Mouse (Mus musculus) MEL (cell line): ENCODE results near the gene Gm21970. TPM values are rescaled to one million over a fixed set of nuclear protein-coding genes. Genes with fewer than 3 reads are reported as not detected.

Experiments used
- DNase-seq: peaks from one replicate; pipeline ENCODE4 v3.0.0; 2011; ENCODE audit warnings: low read depth, low spot score
- H3K27ac ChIP-seq: 2 replicates; pipeline ENCODE4 v1.5.1; 2012; ENCODE audit warnings: low read depth, mild to moderate bottlenecking, control low read depth, low read length, moderate library complexity; ENCODE audit not compliant: control insufficient read depth
- H3K27me3 ChIP-seq, 2 experiments: fragments of 150-350 bp in 1 of 2; sonication (generic) in 1 of 2; 2 replicates each; pipeline ENCODE4 v1.6.1; 2012; ENCODE audit warnings: low read length in 2 of 2, mild to moderate bottlenecking in 2 of 2, improper control_type of control experiment in 1 of 2, moderate library complexity in 1 of 2; ENCODE audit not compliant: insufficient read depth in 2 of 2, control insufficient read depth in 1 of 2
- H3K36me3 ChIP-seq, 2 experiments: 2 replicates each; pipeline ENCODE4 v1.6.1; 2012 to 2014; ENCODE audit warnings: low read length in 2 of 2, improper control_type of control experiment in 1 of 2, inconsistent platforms in 1 of 2, mild to moderate bottlenecking in 1 of 2; ENCODE audit not compliant: insufficient read depth in 2 of 2, control insufficient read depth in 1 of 2
- H3K4me1 ChIP-seq, 2 experiments: fragments of 150-350 bp in 1 of 2; sonication (generic) in 1 of 2; 2 replicates each; pipeline ENCODE4 v1.6.1; 2012; ENCODE audit warnings: low read length in 2 of 2, improper control_type of control experiment in 1 of 2, mild to moderate bottlenecking in 1 of 2; ENCODE audit not compliant: insufficient read depth in 2 of 2, control insufficient read depth in 1 of 2
- H3K4me3 ChIP-seq, 2 experiments: fragments of 150-350 bp in 1 of 2; sonication (generic) in 1 of 2; 2 replicates each; pipeline ENCODE4 v1.5.1; 2012; ENCODE audit warnings: low read depth in 2 of 2, low read length in 2 of 2, mild to moderate bottlenecking in 2 of 2, moderate library complexity in 2 of 2, control low read depth in 1 of 2, improper control_type of control experiment in 1 of 2; ENCODE audit not compliant: control insufficient read depth in 1 of 2, insufficient read depth in 1 of 2
- H3K79me2 ChIP-seq: 2 replicates; pipeline ENCODE4 v1.6.1; 2012; ENCODE audit warnings: mild to moderate bottlenecking, low read length, moderate library complexity; ENCODE audit not compliant: control insufficient read depth, poor library complexity, insufficient read depth
- H3K9ac ChIP-seq: 2 replicates; pipeline ENCODE4 v1.6.1; 2012; ENCODE audit warnings: low read depth, mild to moderate bottlenecking, control low read depth, low read length, moderate library complexity; ENCODE audit not compliant: control insufficient read depth, poor library complexity, severe bottlenecking
- H3K9me3 ChIP-seq: fragments of 150-350 bp; sonication (generic); replicated peaks from 2 replicates; pipeline ENCODE4 v1.6.1; 2012; ENCODE audit warnings: mild to moderate bottlenecking, low read length, improper control_type of control experiment, moderate library complexity; ENCODE audit not compliant: insufficient read depth
- CHD2 ChIP-seq: IDR thresholded peaks from 2 replicates; pipeline ENCODE4 v1.6.1; 2011; ENCODE audit warnings: low read length, improper control_type of control experiment
- CTCF ChIP-seq, 3 experiments: IDR thresholded peaks in 2 of 3; conservative IDR thresholded peaks in 1 of 3; 2 replicates each; pipeline ENCODE4 v1.5.1; 2011 to 2012; ENCODE audit warnings: low read length in 3 of 3, low read depth in 2 of 3, mild to moderate bottlenecking in 2 of 3, improper control_type of control experiment in 1 of 3, inconsistent platforms in 1 of 3, mixed read lengths in 1 of 3, moderate library complexity in 1 of 3; ENCODE audit not compliant: control insufficient read depth in 1 of 3, insufficient read depth in 1 of 3, poor library complexity in 1 of 3, severe bottlenecking in 1 of 3
- E2F4 ChIP-seq: IDR thresholded peaks from 2 replicates; pipeline ENCODE4 v1.6.1; 2011; ENCODE audit warnings: low read depth, low read length, improper control_type of control experiment, borderline replicate concordance
- EP300 ChIP-seq, 2 experiments: IDR thresholded peaks; 2 replicates each; pipeline ENCODE4 v1.6.1; 2011; ENCODE audit warnings: improper control_type of control experiment in 2 of 2, low read length in 2 of 2, low read depth in 1 of 2, mild to moderate bottlenecking in 1 of 2
- ETS1 ChIP-seq: IDR thresholded peaks from 2 replicates; pipeline ENCODE4 v1.6.1; 2012; ENCODE audit warnings: low read depth, mild to moderate bottlenecking, inconsistent platforms, low read length, improper control_type of control experiment, moderate library complexity
- GATA1 ChIP-seq: IDR thresholded peaks from 2 replicates; pipeline ENCODE4 v1.6.1; 2011; ENCODE audit warnings: low read depth, low read length, improper control_type of control experiment
- HCFC1 ChIP-seq: IDR thresholded peaks from 2 replicates; pipeline ENCODE4 v1.6.1; 2012; ENCODE audit warnings: low read depth, mild to moderate bottlenecking, inconsistent platforms, low read length, improper control_type of control experiment, moderate library complexity
- JUND ChIP-seq: IDR thresholded peaks from 2 replicates; pipeline ENCODE4 v1.6.1; 2011; ENCODE audit warnings: low read depth, mild to moderate bottlenecking, improper control_type of control experiment, low read length
- KAT2A ChIP-seq: conservative IDR thresholded peaks from 2 replicates; pipeline ENCODE4 v1.6.1; 2012; ENCODE audit warnings: low read depth, low read length, improper control_type of control experiment, inconsistent platforms
- MAX ChIP-seq: IDR thresholded peaks from 2 replicates; pipeline ENCODE4 v1.6.1; 2011; ENCODE audit warnings: low read length, improper control_type of control experiment
- MEF2A ChIP-seq: IDR thresholded peaks from 2 replicates; pipeline ENCODE4 v1.6.1; 2014; ENCODE audit warnings: low read depth, mild to moderate bottlenecking, inconsistent platforms, low read length, improper control_type of control experiment; ENCODE audit not compliant: poor library complexity, insufficient replicate concordance, severe bottlenecking; ENCODE audit errors: extremely low read depth
- MXI1 ChIP-seq: IDR thresholded peaks from 2 replicates; pipeline ENCODE4 v1.6.1; 2011; ENCODE audit warnings: mild to moderate bottlenecking, low read depth, low read length, improper control_type of control experiment
- POLR2AphosphoS2 ChIP-seq: IDR thresholded peaks from 2 replicates; pipeline ENCODE4 v1.6.1; 2011; ENCODE audit warnings: low read length, improper control_type of control experiment
- POLR2AphosphoS5 ChIP-seq: IDR thresholded peaks from 2 replicates; pipeline ENCODE4 v1.6.1; 2012; ENCODE audit warnings: low read depth, borderline replicate concordance, mild to moderate bottlenecking, inconsistent platforms, low read length, moderate library complexity, mixed read lengths
- RAD21 ChIP-seq: IDR thresholded peaks from 2 replicates; pipeline ENCODE4 v1.6.1; 2011; ENCODE audit warnings: mild to moderate bottlenecking, low read depth, low read length, improper control_type of control experiment
- SMC3 ChIP-seq: IDR thresholded peaks from 2 replicates; pipeline ENCODE4 v1.6.1; 2011; ENCODE audit warnings: low read depth, low read length, improper control_type of control experiment
- TAL1 ChIP-seq: IDR thresholded peaks from 2 replicates; pipeline ENCODE4 v1.6.1; 2012; ENCODE audit warnings: mild to moderate bottlenecking, inconsistent platforms, low read length, moderate library complexity, mixed read lengths
- TBP ChIP-seq: IDR thresholded peaks from 2 replicates; pipeline ENCODE4 v1.8.0; 2011; ENCODE audit warnings: low read depth, low read length, improper control_type of control experiment
- TCF12 ChIP-seq: IDR thresholded peaks from 2 replicates; pipeline ENCODE4 v1.6.1; 2014; ENCODE audit warnings: low read depth, mild to moderate bottlenecking, inconsistent platforms, low read length, improper control_type of control experiment, moderate library complexity
- UBTF ChIP-seq: IDR thresholded peaks from 2 replicates; pipeline ENCODE4 v1.6.1; 2012; ENCODE audit warnings: low read depth, mild to moderate bottlenecking, inconsistent platforms, low read length, improper control_type of control experiment, moderate library complexity, borderline replicate concordance; ENCODE audit not compliant: insufficient read depth
- USF1 ChIP-seq: IDR thresholded peaks from 2 replicates; pipeline ENCODE4 v1.6.1; 2014; ENCODE audit warnings: low read depth, mild to moderate bottlenecking, inconsistent platforms, low read length, improper control_type of control experiment, moderate library complexity
- ZC3H11A ChIP-seq: IDR thresholded peaks from 2 replicates; pipeline ENCODE4 v1.6.1; 2012; ENCODE audit warnings: low read depth, mild to moderate bottlenecking, inconsistent platforms, low read length, improper control_type of control experiment
- ZKSCAN1 ChIP-seq: IDR thresholded peaks from 2 replicates; pipeline ENCODE4 v1.6.1; 2012; ENCODE audit warnings: low read depth, mild to moderate bottlenecking, inconsistent platforms, low read length, improper control_type of control experiment, moderate library complexity
- ZMIZ1 ChIP-seq: IDR thresholded peaks from 2 replicates; pipeline ENCODE4 v1.6.1; 2012; ENCODE audit warnings: low read depth, mild to moderate bottlenecking, inconsistent platforms, low read length, improper control_type of control experiment, moderate library complexity
- ZNF384 ChIP-seq: IDR thresholded peaks from 2 replicates; pipeline ENCODE4 v1.6.1; 2012; ENCODE audit warnings: low read depth, mild to moderate bottlenecking, inconsistent platforms, low read length, improper control_type of control experiment
- polyA plus RNA-seq, 2 experiments: library from polyadenylated mRNA; stranded (reverse) in 1 of 2; unstranded in 1 of 2; fragments of >175 nt in 1 of 2; fragments of >200 nt in 1 of 2; gene quantifications; 2 replicates each; pipeline versions ENCODE4 v1.2.1 to v1.2.4; 2012; ENCODE audit warnings: low replicate concordance in 2 of 2, low read depth in 1 of 2; ENCODE audit not compliant: insufficient read length in 2 of 2, insufficient read depth in 1 of 2, missing spikeins in 1 of 2
- total RNA-seq: library from RNA; depleted of rRNA; stranded (reverse); fragments of 300-350 nt; gene quantifications from 2 replicates; pipeline ENCODE4 v1.2.3, GENCODE M21; 2012

The Gm21970 gene
- total and polyA plus RNA-seq, 3 experiments: not detected

GRCm38 (mm10) chr16:91441811-91442240 is 50.3 kb downstream of the Gm21970 start (continued):
- TF ChIP-seq MEF2A (no peak), ZMIZ1 (peak; percentile 24; the same call in 1 of the 2 replicates), KAT2A (no peak), JUND (no peak), UBTF (0 out of 2 replicates have a peak, but pooled peaks have one; percentile 75), HCFC1 (peak; percentile 21; the same call in 1 of the 2 replicates), POLR2AphosphoS5 (no peak), ETS1 (peak; percentile 89), E2F4 (no peak), TCF12 (peak; percentile 98)

GRCm38 (mm10) chr16:91442446-91442845 is 50.9 kb downstream of the Gm21970 start:
- Histone ChIP-seq H3K9me3 (no peaks in the 10 kb centered on the region), H3K9ac (peak overlapping the region; percentile 31), H3K4me3 (no peak overlapping the region; a peak in 1 of 4 replicates), H3K79me2 (no peaks in the 10 kb centered on the region), H3K36me3 (peaks cover 0 to 35% of the 10 kb centered on the region in 2 experiments; a peak in 2 of 4 replicates), H3K4me1 (peaks cover 23 to 39% of the 10 kb centered on the region in 2 experiments), H3K27me3 (no peaks in the 10 kb centered on the region), H3K27ac (peak overlapping the region; percentile 99)
- TF ChIP-seq TBP (0 out of 2 replicates have a peak, but pooled peaks have one; percentile 26), TCF12 (peak; percentile 42; the same call in 1 of the 2 replicates), RAD21 (no peak), ZKSCAN1 (no peak), TAL1 (peak; percentile 49; the same call in 1 of the 2 replicates), E2F4 (no peak), EP300 (IDR thresholded peaks at IDR 0.05; ENCODE audit: low read depth in 1 of 2, low read length in 2 of 2) (peak in 1 of 2 experiments; percentile 37; a peak in 1 of 4 replicates)
- DNase-seq: peak; percentile 73

GRCm38 (mm10) chr16:91443211-91443611 is 51.7 kb downstream of the Gm21970 start:
- no peak overlapping the region for H3K4me3 ChIP-seq
- no peaks in the 10 kb centered on the region for H3K27me3 ChIP-seq
- no peak overlapping the region for H3K9ac ChIP-seq
- no peak overlapping the region for H3K27ac ChIP-seq
- no peaks in the 10 kb centered on the region for H3K79me2 ChIP-seq
- peaks cover 0 to 41% of the 10 kb centered on the region in 2 experiments; a peak in 2 of 4 replicates for H3K36me3 ChIP-seq
- H3K4me1 ChIP-seq: peaks cover 29 to 45% of the 10 kb centered on the region in 2 experiments
- no peaks in the 10 kb centered on the region for H3K9me3 ChIP-seq
- DNase-seq: no peak
- no peak for TF ChIP-seq CHD2
- TF ChIP-seq GATA1: no peak
- TF ChIP-seq MXI1: no peak; the same call in 1 of the 2 replicates
- no peak for TF ChIP-seq USF1
- no peak for TF ChIP-seq JUND
- no peak for TF ChIP-seq ZC3H11A
- no peak for TF ChIP-seq ETS1
- TF ChIP-seq MAX: no peak
- no peak for TF ChIP-seq CTCF (IDR thresholded peaks at IDR 0.05 in 2 of 3, conservative IDR thresholded peaks at IDR 0.05 in 1 of 3; ENCODE audit: control insufficient read depth in 1 of 3, insufficient read depth in 1 of 3, low read depth in 2 of 3, low read length in 3 of 3, poor library complexity in 1 of 3, severe bottlenecking in 1 of 3)
- TF ChIP-seq HCFC1: no peak
- TF ChIP-seq EP300 (IDR thresholded peaks at IDR 0.05; ENCODE audit: low read depth in 1 of 2, low read length in 2 of 2): no peak
- TF ChIP-seq SMC3: no peak
- no peak for TF ChIP-seq ZNF384
- no peak for TF ChIP-seq TCF12
- TF ChIP-seq POLR2AphosphoS2: no peak
